Mouse (Mus musculus): Measurements from ENCODE around the gene Ninl.

DNA sequence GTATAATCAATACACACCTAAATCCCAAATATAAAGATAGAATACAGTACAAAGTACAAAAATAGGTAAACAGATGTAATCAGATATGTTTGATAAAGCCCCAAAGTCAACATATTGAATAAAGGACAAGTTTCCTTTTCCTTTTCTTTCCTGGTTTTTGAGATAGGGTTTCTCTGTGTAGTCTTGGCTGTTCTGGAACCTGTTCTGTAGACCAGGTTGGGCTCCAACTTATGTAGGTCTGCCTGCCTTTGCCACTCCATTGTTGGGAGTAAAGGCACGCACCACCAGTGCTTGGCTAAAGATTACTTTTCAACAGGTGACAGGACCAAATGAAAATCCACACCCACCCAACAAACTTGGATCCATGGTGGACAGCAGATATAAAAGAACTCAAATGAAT, 17.5 kb upstream of the Ninl start:
- TF ChIP-seq CTCF (IDR thresholded peaks at IDR 0.05; ENCODE audit: low read depth): no peak
- no peak for TF ChIP-seq EP300 (IDR thresholded peaks at IDR 0.05; ENCODE audit: low read depth)

Data from liver, postnatal 0 days (tissue).